Mouse (Mus musculus): ENCODE measurements around the gene Tmc4.

The Tmc4 gene

GRCm38 (mm10) chr7:3692382-3692986 is 15.1 kb upstream of the Tmc4 start, which contains the start of gene Tsen34:
Tsen34 (plus strand) TSS chr7:3692863.
- no peak for DNase-seq

- no peak for DNase-seq
Observed at GRCm38 (mm10) chr7:3691919-3692318, 14.6 kb upstream of the Tmc4 start.

- DNase-seq: no peak
Observed at GRCm38 (mm10) chr7:3685400-3686187, 8.2 kb upstream of the Tmc4 start.

- no peak for DNase-seq
Observed at GRCm38 (mm10) chr7:3684698-3685097, 7.3 kb upstream of the Tmc4 start.

GRCm38 (mm10) chr7:3683908-3684550 is 6.7 kb upstream of the Tmc4 start:
- DNase-seq: no peak

GRCm38 (mm10) chr7:3676371-3676770 is 982 bp downstream of the Tmc4 start:
- DNase-seq: no peak

GRCm38 (mm10) chr7:3675228-3675548 is 2.2 kb downstream of the Tmc4 start:
- DNase-seq: no peak

- peak; percentile 84 for DNase-seq
Observed at GRCm38 (mm10) chr7:3674507-3675227, 2.7 kb downstream of the Tmc4 start.

- no peak for DNase-seq
Observed at GRCm38 (mm10) chr7:3666921-3667391, 10.4 kb downstream of the Tmc4 start.

GRCm38 (mm10) chr7:3665215-3666114 is 11.9 kb downstream of the Tmc4 start, which contains the start of gene Leng1:
Leng1 (minus strand) TSS chr7:3665840.
- peak; percentile 99 for DNase-seq

- DNase-seq: peak; percentile 75
Observed at GRCm38 (mm10) chr7:3664524-3665214, 12.7 kb downstream of the Tmc4 start.

- DNase-seq: no peak
Observed at GRCm38 (mm10) chr7:3658578-3658977, 18.8 kb downstream of the Tmc4 start.

- DNase-seq: no peak
Observed at GRCm38 (mm10) chr7:3656966-3657365, 20.4 kb downstream of the Tmc4 start.

GRCm38 (mm10) chr7:3646641-3647040 is 30.7 kb downstream of the Tmc4 start:
- no peak for DNase-seq

GRCm38 (mm10) chr7:3646188-3646587 is 31.2 kb downstream of the Tmc4 start:
- DNase-seq: no peak

GRCm38 (mm10) chr7:3645488-3646025 is 31.8 kb downstream of the Tmc4 start:
- DNase-seq: no peak

GRCm38 (mm10) chr7:3644672-3645487 is 32.5 kb downstream of the Tmc4 start, which contains the start of gene Cnot3:
Cnot3 (plus strand) TSS chr7:3645268.
- DNase-seq: peak; percentile 100

GRCm38 (mm10) chr7:3644348-3644671 is 33.0 kb downstream of the Tmc4 start:
- no peak for DNase-seq

- no peak for DNase-seq
Observed at GRCm38 (mm10) chr7:3643843-3644242, 33.5 kb downstream of the Tmc4 start.

GRCm38 (mm10) chr7:3643412-3643811 is 33.9 kb downstream of the Tmc4 start:
- no peak for DNase-seq

All from kidney, adult 9 months (tissue).